Mouse (Mus musculus) heart, postnatal 4 days (tissue): ENCODE measurements around the gene Keg1. TPM values are rescaled to one million over a fixed set of nuclear protein-coding genes. Genes with fewer than 3 reads are reported as not detected.
"Not testable (repeated sequence)": the region's sequence is repeated elsewhere in the genome, so short reads cannot be mapped to it uniquely, and the experiment has no call there.

Experiments used
- DNase-seq: peaks from one replicate; pipeline ENCODE4 v3.0.0; 2021
- total RNA-seq, 2 experiments: library from RNA; stranded (reverse); gene quantifications; 2 replicates each; pipeline ENCODE4 v1.2.3; 2021

Keg1 gene
- not detected for total RNA-seq

DNA sequence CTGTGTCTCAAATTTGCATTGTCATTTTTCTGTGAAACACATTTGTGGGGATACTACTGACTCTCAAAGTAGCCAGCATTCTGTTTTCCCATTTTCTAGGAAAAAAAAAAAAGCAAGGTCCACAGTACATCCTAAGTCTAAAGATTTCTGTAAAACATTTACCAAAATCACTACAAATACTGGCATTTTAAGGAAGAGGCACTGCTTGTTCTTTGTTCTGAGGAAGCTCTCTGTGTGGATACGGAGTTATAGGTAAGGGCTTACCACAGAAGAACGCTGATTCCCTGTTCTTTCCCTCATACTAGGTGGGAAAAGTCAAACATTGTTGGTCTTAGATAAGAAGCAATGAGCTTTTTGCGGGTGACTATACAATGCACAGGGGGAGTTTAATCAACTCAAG is at the start of gene Keg1:
Keg1 (plus strand) TSS at position 197 of the 400 bp plus-strand sequence.
- DNase-seq, result no peak

GRCm38 (mm10) chr19:12649511-12649910 is 46.1 kb upstream of the Keg1 start:
- DNase-seq, result no peak

GRCm38 (mm10) chr19:12666156-12666555 is 29.4 kb upstream of the Keg1 start:
- DNase-seq, result no peak

DNA sequence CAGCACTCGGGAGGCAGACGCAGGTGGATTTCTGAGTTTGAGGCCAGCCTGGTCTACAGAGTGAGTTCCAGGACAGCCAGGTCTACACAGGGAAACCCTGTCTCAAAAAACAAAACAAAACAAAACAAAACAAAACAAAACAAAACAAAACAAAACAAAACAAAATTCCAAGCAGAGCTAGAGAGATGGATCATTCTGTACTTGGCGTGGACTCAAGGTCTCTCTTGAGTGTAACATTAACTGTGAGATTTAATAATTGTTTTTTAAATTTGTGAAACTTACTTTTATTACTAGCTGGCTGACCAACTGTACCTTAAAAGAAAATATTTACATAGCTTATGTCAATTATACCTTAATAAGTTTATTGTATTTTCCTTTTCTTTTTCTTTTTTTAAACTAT is 27.0 kb upstream of the Keg1 start:
- DNase-seq, result not testable (repeated sequence)

DNA sequence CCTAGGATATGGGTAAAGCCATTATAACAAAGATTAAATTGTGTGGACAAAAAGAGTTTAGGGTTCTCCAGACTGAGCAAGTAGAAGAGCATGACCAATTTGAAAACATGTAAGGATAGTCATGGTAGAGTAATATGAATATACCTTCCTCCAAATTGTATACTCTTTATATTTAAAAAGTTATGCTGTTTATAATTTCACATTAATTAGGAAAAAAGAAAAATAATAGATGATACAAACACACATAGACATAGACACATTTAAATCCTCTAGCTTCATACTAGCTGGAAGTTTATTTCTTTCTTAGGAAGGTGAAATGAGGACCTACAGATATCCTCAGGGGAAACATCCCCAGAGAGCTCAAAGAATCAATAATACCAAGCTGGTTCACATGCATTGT is 25.4 kb upstream of the Keg1 start, which contains the start of gene Olfr1442:
Olfr1442 (plus strand) TSS at position 301 of the 400 bp plus-strand sequence.
- DNase-seq, result no peak

- no peak for DNase-seq
These were observed 24.5 kb upstream of the Keg1 start for GRCm38 (mm10) chr19:12671051-12671450.

DNA sequence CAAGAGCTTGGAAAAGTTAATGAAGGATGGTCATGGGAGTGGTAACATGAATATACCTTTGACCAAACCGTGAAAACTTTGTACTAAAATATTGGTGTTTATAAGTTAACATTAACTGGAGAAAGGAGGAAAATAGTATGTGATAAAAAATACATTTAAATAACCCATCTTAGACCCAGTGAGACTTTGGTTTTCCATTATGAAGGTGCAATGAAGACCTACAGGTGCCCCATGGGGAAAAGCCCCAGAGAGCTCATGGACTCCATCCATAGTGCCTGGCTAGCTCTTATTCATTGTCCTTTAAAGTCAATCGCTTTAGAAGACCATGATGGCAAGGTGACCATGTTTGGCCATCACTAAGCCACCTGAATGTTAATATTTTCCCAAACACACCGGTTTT is 17.8 kb upstream of the Keg1 start, which contains the start of gene Olfr1443:
Olfr1443 (plus strand) TSS at position 301 of the 400 bp plus-strand sequence.
- DNase-seq, result no peak

DNA sequence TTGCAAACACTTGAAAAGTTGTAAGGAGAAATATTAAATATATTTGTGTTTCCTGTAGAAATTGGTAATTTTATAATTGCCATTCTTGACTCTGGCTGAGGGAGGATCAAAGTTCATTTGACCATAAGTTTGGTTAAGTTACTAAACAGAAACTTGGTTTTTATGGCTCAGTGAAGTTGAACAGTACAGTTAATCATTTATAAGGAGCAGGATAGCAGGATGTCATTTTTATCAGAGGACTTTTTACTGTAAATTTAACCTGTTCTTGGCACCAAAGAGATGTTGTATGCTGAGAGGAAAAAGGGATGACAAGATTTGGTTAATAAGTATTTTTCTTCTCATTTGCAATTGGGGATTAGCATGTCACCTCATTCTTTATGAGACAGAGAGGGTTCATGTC is 10.9 kb upstream of the Keg1 start:
- no peak for DNase-seq

- DNase-seq, result no peak
These were observed 10.4 kb upstream of the Keg1 start for GRCm38 (mm10) chr19:12685231-12685630.

- no peak for DNase-seq
These were observed 635 bp downstream of the Keg1 start for GRCm38 (mm10) chr19:12696221-12696620.

DNA sequence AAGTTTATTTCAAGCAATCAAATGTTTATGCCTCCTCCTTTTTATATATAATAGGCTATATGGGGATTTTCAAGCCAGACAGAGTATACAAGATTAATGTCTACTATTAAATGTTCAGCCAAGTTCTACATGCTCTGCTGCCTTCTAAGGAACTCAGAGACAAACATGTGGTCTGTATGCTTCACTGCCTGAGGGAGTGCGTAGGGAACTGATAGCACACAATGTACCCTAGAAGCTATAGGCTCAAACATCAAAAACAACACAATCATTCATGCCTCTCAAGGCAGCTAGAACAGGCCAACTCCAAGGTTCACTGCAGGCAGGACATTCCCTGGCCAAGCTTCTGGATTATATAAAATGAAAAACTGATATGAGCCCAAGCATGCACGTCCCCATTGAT is 12.9 kb downstream of the Keg1 start:
- DNase-seq, result no peak

GRCm38 (mm10) chr19:12708986-12709385 is 13.4 kb downstream of the Keg1 start:
- DNase-seq, result no peak

DNA sequence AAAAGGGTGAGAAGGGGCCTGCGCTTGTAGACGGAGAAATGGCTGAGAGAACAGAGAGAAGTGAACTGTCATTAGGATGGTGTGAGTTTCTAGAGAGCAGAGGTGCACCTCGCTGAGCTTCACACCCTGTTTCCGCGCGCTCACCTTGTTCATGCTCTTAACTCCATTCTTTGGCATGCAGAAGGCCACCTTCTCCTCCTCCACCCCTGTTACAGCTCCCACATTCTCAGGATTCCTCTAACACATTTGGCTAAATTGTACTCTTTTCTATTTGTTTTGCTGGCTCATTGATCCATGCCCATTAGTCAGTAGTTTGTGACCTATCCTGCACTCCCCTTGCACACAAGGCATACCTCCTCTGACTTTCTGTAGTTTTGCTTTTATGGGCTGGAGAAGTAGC is 23.6 kb downstream of the Keg1 start:
- no peak for DNase-seq

DNA sequence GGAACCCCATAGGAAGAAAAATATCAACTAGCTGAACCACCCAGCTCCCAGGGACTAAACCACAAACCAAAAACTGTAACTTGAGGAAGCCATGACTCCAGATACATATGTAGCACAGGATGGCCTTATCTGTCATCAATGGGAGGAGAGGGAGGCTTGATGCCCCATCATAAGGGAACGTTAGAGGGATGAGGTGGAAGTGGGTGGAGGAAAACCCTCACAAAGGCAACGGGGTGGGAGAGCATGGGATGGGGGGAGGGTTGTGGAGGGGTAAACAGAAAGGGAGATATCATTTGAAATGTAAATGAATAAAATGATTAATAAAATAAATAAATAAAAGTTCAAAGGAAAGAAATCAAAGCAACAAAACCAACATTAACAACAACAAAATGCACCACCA is 24.9 kb downstream of the Keg1 start:
- DNase-seq, result no peak

DNA sequence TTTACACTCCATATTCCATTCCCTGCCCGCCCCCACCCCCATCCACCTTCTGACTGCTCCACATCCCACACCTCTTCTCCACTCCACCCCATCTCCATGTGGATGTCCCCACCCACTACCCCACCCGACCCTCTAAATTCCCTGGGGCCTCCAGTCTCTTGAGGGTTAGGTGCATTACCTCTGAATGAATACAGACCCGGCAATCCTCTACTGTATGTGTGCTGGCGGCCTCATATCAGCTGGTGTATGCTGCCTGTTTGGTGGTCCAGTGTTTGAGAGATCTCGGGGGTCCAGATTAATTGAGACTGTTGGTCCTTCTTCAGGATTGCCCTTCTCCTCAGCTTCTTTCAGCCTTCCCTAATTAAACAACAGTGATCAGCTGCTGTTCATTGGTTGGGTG is 25.3 kb downstream of the Keg1 start:
- DNase-seq, result not testable (repeated sequence)

DNA sequence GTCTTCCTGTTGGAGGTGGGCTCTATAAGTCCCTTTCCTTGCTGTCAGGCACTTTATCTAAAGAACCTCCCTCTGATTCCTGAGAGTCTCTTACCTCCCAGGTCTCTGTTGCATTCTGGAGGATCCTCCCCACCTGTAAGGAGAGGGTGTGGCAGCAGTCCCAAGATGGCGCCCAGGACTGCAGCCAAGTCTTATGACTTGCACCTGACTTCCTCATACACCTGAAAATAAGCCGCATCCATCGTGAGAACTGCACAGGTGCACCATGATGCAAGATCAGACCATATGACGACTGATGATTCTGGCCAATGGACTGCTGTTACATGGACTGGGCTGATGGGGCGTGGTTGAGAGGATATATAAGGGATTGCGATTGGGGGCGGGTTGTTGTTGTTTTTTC is 26.0 kb downstream of the Keg1 start:
- not testable (repeated sequence) for DNase-seq

DNA sequence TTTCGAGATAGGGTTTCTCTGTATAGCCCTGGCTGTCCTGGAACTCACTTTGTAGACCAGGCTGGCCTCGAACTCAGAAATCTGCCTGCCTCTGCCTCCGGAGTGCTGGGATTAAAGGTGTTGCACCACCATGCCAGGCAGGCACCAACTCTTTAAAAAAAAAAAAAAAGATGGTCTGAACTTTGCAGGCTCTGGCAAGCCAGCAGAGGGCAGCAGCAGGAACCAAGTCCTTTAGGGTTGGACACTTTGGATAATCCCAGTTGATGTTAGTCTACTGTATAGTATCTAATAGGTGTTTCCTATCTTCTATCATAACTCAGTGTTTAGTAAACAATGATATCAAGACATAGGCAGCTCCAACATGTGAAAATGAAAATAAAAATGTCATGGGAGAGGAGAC is 26.7 kb downstream of the Keg1 start:
- peak; percentile 61 for DNase-seq

DNA sequence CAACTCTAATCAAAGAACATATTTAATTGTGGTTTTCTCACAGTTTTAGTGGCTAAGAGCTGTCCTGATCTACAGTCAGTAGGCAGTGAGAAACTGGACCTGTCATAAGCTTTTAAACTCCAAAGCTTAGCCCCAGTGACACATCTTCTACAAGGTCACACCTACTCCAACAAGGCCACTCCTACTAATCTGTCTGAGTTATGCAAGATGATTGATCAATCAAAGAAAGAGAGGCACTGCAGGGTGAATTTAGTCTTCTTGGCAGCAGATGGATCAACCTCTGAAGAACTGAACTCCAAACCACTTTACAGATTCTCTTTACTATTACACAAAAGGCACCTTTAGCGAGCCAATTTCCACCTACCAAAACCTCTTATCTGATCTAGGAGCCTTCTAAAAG is 30.3 kb downstream of the Keg1 start:
- no peak for DNase-seq

DNA sequence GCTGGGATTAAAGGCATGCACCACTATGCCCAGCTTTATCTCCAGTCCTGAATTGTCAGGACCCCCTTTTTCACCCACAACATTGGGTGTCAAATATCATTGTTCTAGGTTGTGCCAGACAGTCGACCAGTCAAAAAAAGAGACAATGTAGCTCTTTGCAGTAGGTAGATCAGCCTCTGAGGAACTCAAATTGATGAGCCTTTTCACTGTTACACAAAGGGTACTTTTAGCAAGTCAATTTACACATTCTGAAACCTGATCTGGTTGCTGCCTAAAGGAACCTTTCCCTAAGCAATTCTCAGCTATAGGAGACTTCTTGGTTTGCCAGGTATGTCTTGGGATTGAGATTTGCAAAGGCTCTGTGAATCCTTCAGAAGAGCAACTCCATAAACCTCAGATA is 35.5 kb downstream of the Keg1 start:
- DNase-seq, result no peak

- no peak for DNase-seq
These were observed 36.4 kb downstream of the Keg1 start for GRCm38 (mm10) chr19:12731950-12732349.

GRCm38 (mm10) chr19:12756286-12756685 is 60.7 kb downstream of the Keg1 start:
- no peak for DNase-seq

GRCm38 (mm10) chr19:12758936-12759478 is 63.4 kb downstream of the Keg1 start:
- no peak for DNase-seq

DNA sequence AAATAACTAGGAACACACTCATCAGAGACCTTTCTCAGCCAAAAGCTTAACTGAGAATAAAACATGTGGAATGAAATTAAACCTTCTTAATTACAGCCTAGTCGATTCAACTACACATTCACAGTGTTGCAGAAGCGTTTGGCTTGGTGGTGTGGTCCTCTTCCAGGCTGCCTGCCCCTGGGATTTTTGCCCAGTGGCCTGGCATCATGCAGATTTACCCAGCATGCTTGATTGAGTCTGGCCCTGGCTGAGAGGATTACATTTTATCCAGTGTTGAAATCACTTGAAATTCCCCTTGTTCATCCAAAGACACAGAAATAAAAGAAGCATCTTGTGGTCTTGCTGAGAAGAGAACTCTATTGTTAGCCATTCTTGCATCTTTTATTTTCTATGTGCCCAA is 64.1 kb downstream of the Keg1 start:
- peak; percentile 36 for DNase-seq

DNA sequence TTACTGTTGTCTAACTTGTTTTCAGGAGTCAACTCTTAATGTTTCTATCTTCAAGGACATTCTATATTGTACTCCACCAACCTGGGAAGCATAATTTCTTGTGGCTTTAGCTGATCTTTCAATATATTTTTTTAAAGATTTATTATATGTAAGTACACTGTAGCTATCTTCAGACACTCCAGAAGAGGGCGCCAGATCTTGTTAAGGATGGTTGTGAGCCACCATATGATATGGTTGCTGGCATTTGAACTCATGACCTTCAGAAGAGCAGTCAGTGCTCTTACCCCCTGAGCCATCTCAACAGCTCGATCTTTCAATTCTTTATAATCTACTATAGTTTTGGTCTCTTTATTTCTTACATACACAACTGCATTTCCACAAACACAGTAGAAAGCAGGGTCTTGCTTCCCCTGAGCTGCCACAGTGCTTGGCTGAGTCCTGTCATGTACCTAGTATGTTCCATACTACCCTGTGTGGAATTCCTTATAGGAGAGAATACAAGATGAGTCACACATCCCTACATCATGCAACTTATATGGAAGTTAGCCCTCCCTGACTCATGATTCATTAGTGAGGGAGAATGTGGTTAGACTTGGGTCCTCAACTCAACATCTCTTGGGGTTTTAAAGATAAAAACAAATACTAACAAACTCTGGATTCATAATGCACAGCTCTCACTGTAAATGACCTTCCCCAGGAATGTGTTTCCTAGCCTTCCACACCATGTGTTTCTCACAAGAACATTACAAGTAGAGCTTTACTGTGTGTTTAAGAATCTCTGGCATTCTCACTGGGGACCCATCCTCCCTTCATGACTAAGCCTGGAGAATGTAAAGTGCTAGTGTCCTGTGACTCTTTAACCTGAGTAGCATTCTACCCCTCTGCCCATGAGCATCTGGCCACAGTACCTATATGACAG is 66.9 kb downstream of the Keg1 start:
- no peak for DNase-seq
